Mouse (Mus musculus): ENCODE measurements around the gene Tulp4.
"Not testable (repeated sequence)": the region's sequence is repeated elsewhere in the genome, so short reads cannot be mapped to it uniquely, and the experiment has no call there.

Gene Tulp4

GRCm38 (mm10) chr17:6189207-6189606 lies 83.0 kb downstream of the Tulp4 start:
- DNase-seq (ENCODE audit: low spot score in 2 of 2): no peak

DNA sequence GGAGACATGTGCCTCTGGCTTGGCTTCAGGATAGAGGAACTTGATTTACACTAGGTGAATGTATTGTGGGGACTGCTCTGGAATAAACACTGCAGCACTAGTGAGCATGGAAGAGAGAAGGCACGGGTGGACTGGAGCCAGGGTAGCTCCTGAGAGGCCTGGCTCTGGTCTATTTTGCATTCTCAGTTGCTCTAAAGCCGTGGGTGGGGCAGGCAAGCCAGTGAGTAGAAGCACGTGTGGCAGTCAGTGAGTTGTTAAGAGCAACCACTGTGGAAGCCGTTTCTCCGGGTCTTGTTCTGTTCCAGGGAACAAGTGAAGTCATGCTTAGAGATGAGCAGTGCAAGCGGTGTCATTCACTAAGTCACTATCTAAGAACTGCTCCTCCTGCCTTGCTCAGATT lies 86.0 kb downstream of the Tulp4 start:
- DNase-seq (ENCODE audit: low spot score in 2 of 2): no peak

- no peak for DNase-seq (ENCODE audit: low spot score in 2 of 2)
These were observed 89.2 kb downstream of the Tulp4 start for GRCm38 (mm10) chr17:6195390-6195789.

DNA sequence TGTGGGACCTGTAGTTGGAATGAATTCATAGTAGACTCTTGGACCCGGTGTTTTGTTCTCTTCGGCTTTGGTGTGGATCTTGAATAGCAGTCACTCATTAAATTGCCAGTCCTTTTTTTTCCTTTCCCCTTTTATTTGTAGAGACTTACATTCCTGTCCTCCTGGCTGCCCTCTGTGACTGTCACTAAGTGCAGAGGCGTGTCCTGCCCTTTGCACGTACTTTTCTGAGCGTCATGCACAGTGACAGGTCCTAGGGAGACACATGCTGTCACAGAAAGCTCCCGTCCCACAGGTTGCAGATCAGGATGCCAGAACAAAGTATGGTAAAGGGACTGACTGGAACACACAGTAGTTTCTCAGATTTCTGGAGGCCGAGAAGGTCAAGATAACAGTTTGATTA lies 91.3 kb downstream of the Tulp4 start:
- DNase-seq (ENCODE audit: low spot score in 2 of 2): no peak

- DNase-seq (ENCODE audit: low spot score in 2 of 2): no peak
These were observed 92.4 kb downstream of the Tulp4 start for GRCm38 (mm10) chr17:6198670-6199069.

DNA sequence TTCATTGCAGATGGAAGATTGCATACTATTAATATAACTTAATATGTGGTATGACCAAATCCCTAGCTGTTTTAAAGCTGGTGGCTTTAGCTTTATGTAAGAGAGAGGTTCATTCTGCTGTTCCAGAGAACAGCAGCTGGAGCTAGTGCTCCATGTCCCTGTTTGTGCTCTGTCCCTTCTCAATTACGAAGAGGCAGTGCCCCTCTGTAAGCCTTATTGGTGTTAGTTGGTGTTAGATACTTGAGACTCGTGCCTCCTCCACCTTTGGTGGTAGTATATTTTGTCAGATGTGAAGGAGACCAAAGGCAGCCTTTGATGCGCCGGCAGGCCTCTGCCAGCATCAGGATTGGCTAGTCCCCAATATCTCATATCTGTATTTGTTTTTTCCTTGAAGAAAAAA lies 92.9 kb downstream of the Tulp4 start:
- no peak for DNase-seq (ENCODE audit: low spot score in 2 of 2)

GRCm38 (mm10) chr17:6201522-6202250 lies 95.4 kb downstream of the Tulp4 start:
- no peak for DNase-seq (ENCODE audit: low spot score in 2 of 2)

- DNase-seq (ENCODE audit: low spot score in 2 of 2): no peak
These were observed 96.3 kb downstream of the Tulp4 start for GRCm38 (mm10) chr17:6202389-6203110.

GRCm38 (mm10) chr17:6203126-6203525 lies 96.9 kb downstream of the Tulp4 start:
- DNase-seq (ENCODE audit: low spot score in 2 of 2): no peak

GRCm38 (mm10) chr17:6203795-6204194 lies 97.6 kb downstream of the Tulp4 start:
- no peak for DNase-seq (ENCODE audit: low spot score in 2 of 2)

DNA sequence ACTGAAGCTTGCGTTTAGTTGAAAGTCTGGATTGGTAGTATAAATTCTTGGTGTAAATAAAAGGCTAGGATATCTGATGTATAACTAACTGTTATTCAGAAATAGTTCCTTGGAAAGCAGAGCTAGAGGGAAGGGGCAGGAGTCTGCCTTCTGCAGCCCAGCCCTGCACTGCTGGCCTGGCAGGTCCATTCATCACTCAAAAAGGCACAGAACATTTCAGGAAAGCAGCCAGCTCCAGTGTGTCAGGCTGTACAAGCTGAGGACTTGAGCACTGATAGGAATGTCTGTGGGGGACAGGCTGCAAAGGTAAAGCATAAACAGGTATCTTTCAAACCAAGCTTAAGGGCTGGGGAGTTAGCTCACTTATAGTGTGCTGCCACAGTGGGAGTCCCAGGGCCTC lies 105.5 kb downstream of the Tulp4 start:
- DNase-seq (ENCODE audit: low spot score in 2 of 2): no peak

DNA sequence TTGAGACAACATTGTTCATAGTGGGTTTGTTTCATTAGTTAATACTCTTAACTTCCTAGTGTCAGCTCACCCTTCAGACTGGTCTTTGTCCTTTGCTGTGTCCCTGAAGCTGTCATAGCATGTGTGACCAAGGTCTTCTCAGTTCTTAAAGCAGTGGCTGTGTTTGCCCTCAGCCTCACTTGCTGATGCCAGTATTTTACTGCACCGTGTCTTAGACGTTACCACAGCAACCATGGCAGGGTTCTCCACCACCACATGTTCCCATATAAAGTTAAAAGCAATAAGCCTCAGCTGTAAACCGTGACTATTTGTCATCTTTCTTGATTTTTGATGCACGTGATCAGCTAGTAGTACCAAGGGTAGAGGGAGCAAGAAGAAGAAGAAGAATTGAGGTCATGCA lies 109.4 kb downstream of the Tulp4 start:
- DNase-seq (ENCODE audit: low spot score in 2 of 2): no peak

- no peak for DNase-seq (ENCODE audit: low spot score in 2 of 2)
These were observed 110.3 kb downstream of the Tulp4 start for GRCm38 (mm10) chr17:6216514-6216913.

GRCm38 (mm10) chr17:6232633-6233032 lies 126.4 kb downstream of the Tulp4 start:
- DNase-seq (ENCODE audit: low spot score in 2 of 2): not testable (repeated sequence)

DNA sequence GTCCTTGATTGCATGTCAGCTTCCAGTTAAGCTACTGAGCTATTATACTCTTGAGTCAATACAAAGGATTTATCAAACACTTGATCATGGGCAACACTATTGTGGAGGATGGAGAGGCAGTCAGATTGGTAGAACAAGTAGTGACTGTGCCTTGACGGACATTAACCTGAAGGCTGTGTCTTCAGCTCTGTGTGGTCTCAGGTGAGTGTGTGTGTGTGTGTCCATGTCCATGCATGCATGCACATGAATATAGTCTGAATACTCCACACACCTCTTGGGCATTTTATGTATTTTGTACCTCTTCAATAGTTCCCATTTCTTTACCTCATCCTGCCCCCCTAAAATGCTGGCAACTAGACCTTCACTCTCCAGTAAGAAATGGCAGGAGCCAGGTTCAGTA lies 145.1 kb downstream of the Tulp4 start:
- DNase-seq (ENCODE audit: low spot score in 2 of 2): not testable (repeated sequence)

- DNase-seq (ENCODE audit: low spot score in 2 of 2): not testable (repeated sequence)
These were observed 150.3 kb downstream of the Tulp4 start, which contains the start of gene Tmem181a for GRCm38 (mm10) chr17:6256400-6257069. TSS of gene Tmem181a (plus strand) at chr17:6256860.

DNA sequence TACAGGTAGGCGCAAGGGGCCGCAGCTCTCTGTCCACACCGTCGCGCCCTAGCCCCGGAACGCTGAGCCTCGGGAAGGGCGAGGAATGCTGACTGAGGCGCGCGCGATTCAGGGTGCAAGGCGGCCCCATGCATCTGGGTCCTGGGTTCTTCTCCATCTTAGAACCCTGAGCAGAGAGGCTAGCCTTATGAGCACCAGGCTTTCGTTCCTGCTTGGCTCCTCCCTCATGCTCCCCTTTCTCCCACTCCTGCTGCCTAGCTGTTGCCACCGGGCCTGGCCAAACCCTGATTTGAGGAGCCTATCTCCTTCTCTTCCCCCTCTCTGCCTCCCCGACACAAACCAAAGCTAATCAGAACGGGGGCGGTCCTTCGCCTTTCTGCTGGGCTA lies 150.8 kb downstream of the Tulp4 start:
- DNase-seq (ENCODE audit: low spot score in 2 of 2): not testable (repeated sequence)

GRCm38 (mm10) chr17:6269876-6270831 lies 163.9 kb downstream of the Tulp4 start:
- not testable (repeated sequence) for DNase-seq (ENCODE audit: low spot score in 2 of 2)

DNA sequence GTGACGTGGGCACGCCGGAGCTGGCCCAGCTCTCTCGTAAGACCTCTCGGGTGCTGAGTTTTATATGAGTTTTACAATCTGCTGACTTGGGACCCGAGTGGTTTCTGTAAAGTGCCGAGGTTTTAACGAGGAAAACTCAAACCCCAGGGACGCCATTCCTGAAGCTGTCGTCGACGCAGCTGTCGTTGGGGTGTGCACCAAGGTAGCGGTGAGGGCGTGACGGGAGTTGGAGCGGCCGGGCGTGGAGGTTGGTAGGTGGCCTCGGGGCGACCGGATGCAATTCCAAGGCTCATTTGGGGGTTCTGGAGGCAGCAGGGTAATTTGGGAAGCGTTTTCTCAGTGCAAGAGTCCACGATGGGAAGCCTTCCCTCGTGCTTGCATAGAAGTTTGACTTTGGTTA lies 164.6 kb downstream of the Tulp4 start:
- DNase-seq (ENCODE audit: low spot score in 2 of 2): not testable (repeated sequence)

DNA sequence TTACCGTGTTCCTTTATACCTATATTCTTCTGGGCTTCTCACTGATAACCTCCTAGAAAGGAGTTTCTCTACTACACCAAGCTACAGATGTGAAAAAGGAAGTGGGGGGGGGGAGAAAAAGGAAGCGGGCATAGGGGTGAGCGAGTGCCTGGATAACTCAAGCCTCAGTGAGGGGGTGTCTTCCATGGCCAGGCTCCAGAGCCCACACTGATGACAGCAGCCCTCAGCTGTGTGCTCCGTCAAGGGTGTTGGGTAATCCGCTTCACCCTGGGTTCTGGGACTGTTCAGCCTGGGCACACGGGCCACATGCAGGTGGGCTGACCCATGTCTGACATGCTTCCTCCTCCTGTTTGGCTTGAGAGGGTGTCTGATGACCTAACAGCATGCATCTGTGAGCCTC lies 165.7 kb downstream of the Tulp4 start:
- DNase-seq (ENCODE audit: low spot score in 2 of 2): not testable (repeated sequence)

- not testable (repeated sequence) for DNase-seq (ENCODE audit: low spot score in 2 of 2)
These were observed 168.5 kb downstream of the Tulp4 start for GRCm38 (mm10) chr17:6274693-6275092.
